Mouse (Mus musculus): ENCODE results near the gene Pde4a.

DNA sequence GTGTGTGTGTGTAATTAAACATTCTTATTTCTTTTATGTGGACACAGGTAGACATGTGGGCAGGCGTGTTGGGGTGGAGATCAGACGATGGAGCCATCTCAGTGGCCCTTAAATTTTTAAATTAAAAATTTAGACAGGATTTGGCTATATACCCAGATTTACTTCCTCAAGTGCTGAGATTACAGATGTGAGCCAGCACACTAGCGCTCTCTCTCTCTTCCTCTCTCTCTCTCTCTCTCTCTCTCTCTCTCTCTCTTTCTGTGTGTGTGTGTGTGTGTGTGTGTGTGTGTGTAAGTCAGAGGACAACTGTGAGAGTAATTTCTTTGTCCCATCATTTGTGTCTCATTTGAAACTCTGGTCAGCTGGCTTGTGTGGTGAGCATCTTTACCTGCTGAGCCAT, 25.2 kb downstream of the Pde4a start:
- TF ChIP-seq POLR2A (IDR thresholded peaks at IDR 0.05; ENCODE audit: borderline replicate concordance, extremely low read depth, low read depth, low read length) = no peak
- no peak for TF ChIP-seq CTCF (IDR thresholded peaks at IDR 0.05; ENCODE audit: insufficient read depth, low read length)

All from lung, adult 2 months (tissue).